Mouse (Mus musculus): ENCODE results near the gene Mns1. TPM values are rescaled to one million over a fixed set of nuclear protein-coding genes. Genes with fewer than 3 reads are reported as not detected.

Gene Mns1
- total RNA-seq, 2 experiments from 2014 or later = 2.3 TPM

DNA sequence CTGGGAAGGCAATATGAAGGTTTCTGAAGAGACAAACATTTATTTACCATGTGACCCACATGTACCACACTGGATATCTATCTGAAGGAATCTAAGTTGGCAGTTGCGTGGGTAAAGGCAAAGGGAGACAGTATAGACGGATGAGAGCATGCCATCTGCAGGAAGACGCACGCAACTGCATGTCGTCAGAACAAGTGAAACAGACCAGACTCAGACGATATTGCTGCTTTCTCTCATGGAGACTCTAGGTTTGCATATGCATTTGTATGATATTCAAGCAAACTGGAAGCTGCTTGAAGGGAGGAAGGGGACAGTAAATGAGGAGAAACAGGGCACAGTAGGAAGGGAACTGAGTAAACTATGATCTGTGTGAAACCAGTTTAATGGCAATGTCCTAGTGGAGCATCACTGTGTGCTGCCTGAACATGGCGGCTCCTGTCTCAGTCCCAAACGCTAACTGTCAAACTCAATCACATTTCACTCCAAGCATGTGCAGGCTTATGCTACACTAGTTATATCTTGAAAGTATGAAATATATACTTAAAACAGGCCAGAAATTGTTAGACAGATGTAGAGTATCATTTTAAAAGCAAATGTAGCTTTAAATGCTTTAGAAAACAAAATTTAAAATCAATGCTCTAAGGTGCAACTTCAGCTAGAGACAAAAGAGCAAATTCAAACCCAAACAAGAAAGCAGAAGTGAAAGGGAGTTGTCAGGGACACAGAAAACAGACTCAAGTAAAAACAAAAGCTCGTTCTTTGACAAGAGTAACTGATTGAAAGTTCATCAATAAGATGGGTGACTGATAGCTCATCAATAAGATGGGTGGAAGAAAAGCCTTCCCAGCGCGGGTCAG lies 30.0 kb downstream of the Mns1 start:
- DNase-seq = no peak
- intact Hi-C loops (cut with DNase I) = no loop called here

DNA sequence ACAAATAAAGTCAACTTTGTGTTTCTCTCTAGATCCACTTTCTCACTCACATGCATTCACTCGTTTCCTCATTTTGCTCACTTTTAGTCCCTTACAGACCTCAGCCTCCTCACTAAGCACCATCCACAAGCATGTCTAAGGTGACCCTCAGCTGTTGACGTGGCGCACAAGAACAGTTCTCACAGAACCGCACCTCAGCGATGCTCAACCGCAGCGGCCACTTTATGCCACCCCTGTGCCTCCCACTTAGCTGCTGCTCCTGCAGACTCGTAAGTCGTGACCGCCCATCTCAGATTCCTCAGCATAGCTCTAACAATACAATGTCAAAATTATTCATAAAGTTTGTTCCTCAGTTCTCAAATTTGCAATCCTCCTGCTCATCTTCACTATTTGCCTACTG lies 30.8 kb downstream of the Mns1 start:
- intact Hi-C loops (cut with DNase I) = no loop called here

DNA sequence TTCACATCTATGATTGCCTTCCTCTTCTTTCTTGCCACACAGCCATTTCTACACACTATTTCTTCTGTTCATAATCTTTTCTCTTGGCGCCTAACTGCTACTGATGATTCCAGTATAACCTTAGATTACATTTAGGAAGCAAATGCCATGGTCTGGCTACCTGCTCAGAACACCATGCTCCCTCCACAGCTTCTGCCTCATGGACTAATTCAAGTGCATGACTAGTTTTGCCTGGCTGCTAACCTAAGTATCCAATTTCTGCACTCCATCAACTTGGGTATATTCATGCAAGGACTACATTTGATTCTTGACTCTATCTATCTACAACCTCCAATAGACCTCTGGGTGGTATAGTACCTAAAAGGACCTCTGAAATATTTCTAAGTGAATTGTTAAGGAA lies 32.0 kb downstream of the Mns1 start:
- intact Hi-C loops (cut with DNase I) = no loop called here
- no peak for DNase-seq

More for the DNA sequence above, 30.8 kb downstream of the Mns1 start:
- no peak for DNase-seq

DNA sequence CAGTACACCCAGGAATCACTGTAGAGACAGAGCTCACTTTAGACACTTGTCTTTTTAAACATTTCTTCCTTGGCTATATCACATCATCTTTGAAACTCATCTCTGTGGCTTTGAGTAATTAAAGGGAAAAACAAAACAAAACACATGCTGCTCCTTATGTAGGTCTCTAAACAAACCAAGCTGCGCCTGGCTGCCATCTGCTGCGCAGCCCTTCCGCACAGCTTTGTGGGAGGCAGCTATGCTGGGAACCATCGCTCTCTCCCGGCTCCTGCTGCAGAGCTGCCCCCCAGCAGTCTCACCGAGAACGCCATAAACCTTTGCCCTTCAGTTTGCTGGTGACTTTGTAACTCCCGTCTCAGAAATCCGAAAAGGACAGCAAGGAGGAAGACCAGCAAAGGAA lies 37.7 kb downstream of the Mns1 start:
- DNase-seq = no peak
- intact Hi-C loops (cut with DNase I) = no loop called here

GRCm38 (mm10) chr9:72477306-72477705 lies 39.5 kb downstream of the Mns1 start:
- no peak for DNase-seq
- intact Hi-C loops (cut with DNase I) = no loop called here

- no peak for DNase-seq
- intact Hi-C loops (cut with DNase I) = no loop called here
These were observed 41.5 kb downstream of the Mns1 start for GRCm38 (mm10) chr9:72479276-72479675.

DNA sequence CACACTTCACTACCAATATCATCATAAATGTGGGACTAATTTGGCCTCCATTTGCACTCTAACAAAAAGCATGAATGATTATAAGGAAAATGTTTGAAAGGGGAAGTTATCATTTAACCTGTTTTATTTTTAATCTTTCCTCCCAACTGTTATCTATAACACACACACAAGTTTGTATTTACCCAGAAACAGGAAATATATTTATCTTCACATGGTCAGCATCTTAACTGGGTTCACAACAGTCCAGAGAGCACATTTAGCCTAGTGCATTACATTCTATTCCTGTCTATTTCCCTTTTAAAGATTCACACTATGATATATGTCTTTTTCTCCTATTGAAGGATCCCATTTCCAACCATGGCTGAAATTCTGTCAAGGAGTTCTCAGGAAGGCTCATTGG lies 50.7 kb downstream of the Mns1 start:
- intact Hi-C loops (cut with DNase I) = no loop called here
- DNase-seq = no peak

DNA sequence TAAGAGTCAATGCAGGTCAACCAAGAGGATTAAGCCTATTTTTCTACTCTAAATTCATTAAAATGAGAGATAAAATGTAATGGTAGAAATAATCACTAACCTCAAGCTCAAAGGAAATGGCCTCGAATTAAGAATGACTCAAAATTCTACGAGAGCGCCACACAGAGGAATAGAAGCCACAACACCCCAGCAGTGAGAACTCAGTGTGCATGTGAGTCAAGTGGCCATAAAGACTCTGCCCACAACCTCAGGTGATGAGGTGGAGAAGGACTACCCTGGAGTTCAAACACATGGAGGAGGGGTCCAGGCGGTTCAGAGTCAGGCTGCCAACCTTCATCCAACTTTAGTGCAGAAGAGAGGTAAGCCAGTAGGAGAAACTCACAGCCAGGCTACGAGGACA lies 51.3 kb downstream of the Mns1 start:
- no peak for DNase-seq
- intact Hi-C loops (cut with DNase I) = no loop called here

DNA sequence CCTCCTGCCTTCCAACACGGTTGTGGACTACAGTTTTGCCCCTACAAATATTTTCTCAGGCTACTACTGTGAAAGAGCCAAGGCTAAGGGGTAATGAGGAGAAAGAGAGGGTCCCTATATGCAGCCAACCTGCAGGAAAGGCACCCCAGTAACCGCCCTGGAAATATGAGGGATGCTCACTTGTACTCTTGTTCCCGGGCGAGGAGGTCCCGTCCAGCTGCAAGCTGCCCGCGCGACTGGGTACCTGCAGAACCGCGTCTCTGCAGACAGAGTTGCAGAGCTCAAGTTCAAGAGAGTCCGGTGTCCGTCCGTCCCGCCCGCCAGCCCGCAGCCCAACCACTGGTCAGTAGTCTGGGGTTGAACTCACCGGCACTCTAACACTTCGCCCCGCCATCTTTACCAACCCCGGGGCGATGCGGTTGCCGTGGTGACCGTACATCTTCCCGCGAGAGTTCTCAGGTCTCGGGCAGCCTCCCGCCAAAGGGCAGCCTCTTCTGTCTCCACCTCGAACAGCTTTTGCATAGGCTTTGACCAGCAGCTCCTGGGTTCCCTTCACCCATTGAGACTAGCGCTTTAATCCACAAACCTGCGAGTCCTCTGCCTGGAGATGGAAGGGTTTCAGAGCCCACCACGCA lies 53.9 kb downstream of the Mns1 start:
- intact Hi-C loops (cut with DNase I) = no loop called here
- DNase-seq = peak; percentile 92

GRCm38 (mm10) chr9:72492194-72492565 lies 54.4 kb downstream of the Mns1 start, which contains the start of gene Tex9:
TSS of gene Tex9 (minus strand) at chr9:72492212.
- DNase-seq = no peak

GRCm38 (mm10) chr9:72493465-72493864 lies 55.7 kb downstream of the Mns1 start:
- no peak for DNase-seq
- intact Hi-C loops (cut with DNase I) = no loop called here

More at GRCm38 (mm10) chr9:72492194-72492565, 54.4 kb downstream of the Mns1 start, which contains the start of gene Tex9:
- intact Hi-C loops (cut with DNase I) = no loop called here

- DNase-seq = no peak
- intact Hi-C loops (cut with DNase I) = no loop called here
These were observed 56.3 kb downstream of the Mns1 start for GRCm38 (mm10) chr9:72493984-72494685.

- intact Hi-C loops (cut with DNase I) = no loop called here
- DNase-seq = no peak
These were observed 58.9 kb downstream of the Mns1 start for GRCm38 (mm10) chr9:72496691-72497090.

GRCm38 (mm10) chr9:72497171-72497570 lies 59.4 kb downstream of the Mns1 start:
- intact Hi-C loops (cut with DNase I) = no loop called here
- no peak for DNase-seq

Small RNAs within 50 kb of the gene (microRNA-seq; reads per million reads assigned to microRNA genes)
- not detected for gene Gm28010

Other genes starting within 250 kb of the Mns1 start
- gene Zfp280d, start 163.2 kb upstream of the Mns1 start, total RNA-seq (2021) = 10 to 100 TPM; 66.4 to 73.5 TPM
- gene Tex9, start 54.2 kb downstream of the Mns1 start, total RNA-seq (2021) = 10 to 100 TPM; 13.7 to 20.0 TPM
- 10 to 100 TPM; 54.6 to 59.8 TPM for gene Rfx7, start 94.2 kb downstream of the Mns1 start, total RNA-seq (2021)
- 100 to 1,000 TPM; 392 to 399 TPM for gene Nedd4, start 224.3 kb downstream of the Mns1 start, total RNA-seq (2021)